Mouse (Mus musculus) hematopoietic multipotent progenitor cell, adult 10-12 weeks (in vitro differentiated cells): ENCODE measurements around the gene Sfr1. TPM values are rescaled to one million over a fixed set of nuclear protein-coding genes. Genes with fewer than 3 reads are reported as not detected.

Experiments used
- polyA plus RNA-seq: library from polyadenylated mRNA; stranded (reverse); fragments of >175 nt; gene quantifications from 2 replicates; pipeline ENCODE4 v1.2.3, GENCODE M21; 2012; ENCODE audit warnings: low replicate concordance

Sfr1 gene
- polyA plus RNA-seq: 5.1 and 8.9 TPM in 2 replicates

GRCm38 (mm10) chr19:47731071-47731881 lies at the start of gene Sfr1:
Gene Sfr1 (plus strand): TSS chr19:47731682.

GRCm38 (mm10) chr19:47691994-47692393 lies 39.5 kb upstream of the Sfr1 start, which contains the start of gene Col17a1:
Gene Col17a1 (minus strand): TSS chr19:47692094.

Other genes starting within 250 kb of the Sfr1 start
- 6.8 and 10.6 TPM in 2 replicates for gene Stn1, start 194.2 kb upstream of the Sfr1 start, polyA plus RNA-seq
- gene Slk, start 152.0 kb upstream of the Sfr1 start, polyA plus RNA-seq: 10.3 and 13.6 TPM in 2 replicates
- 2.3 and 7.0 TPM in 2 replicates for gene Col17a1, start 39.6 kb upstream of the Sfr1 start, polyA plus RNA-seq
- gene Gsto1, start 123.3 kb downstream of the Sfr1 start, polyA plus RNA-seq: 56.7 and 174 TPM in 2 replicates
- not detected in 2 replicates for gene Gsto2, start 133.9 kb downstream of the Sfr1 start, polyA plus RNA-seq
- 0.09 TPM in 1 of 2 replicates, not detected in the other for gene Cfap43, start 187.6 kb downstream of the Sfr1 start, polyA plus RNA-seq
- 22.4 and 25.2 TPM in 2 replicates for gene Itprip, start 187.6 kb downstream of the Sfr1 start, polyA plus RNA-seq
- not detected in 2 replicates for gene Cfap58, start 206.0 kb downstream of the Sfr1 start, polyA plus RNA-seq